Mouse (Mus musculus): ENCODE measurements at regions not wholly inside any gene's neighbourhood (a gene's known extent, or its start where the extent isn't known, plus 50 kb on each side); places are given as distances from the start of the nearest gene placed in this dataset.

GRCm38 (mm10) chr16:86389063-86389723 is 487.6 kb upstream of the Adamts5 start:
- Histone ChIP-seq H3K9me3 (ENCODE audit: control insufficient read depth, low read length) (no peaks in the 10 kb centered on the region), H3K4me3 (ENCODE audit: low read length) (no peak overlapping the region), H3K4me2 (ENCODE audit: low read length) (no peak overlapping the region), H3K27ac (ENCODE audit: low read depth, low read length) (no peak overlapping the region), H3K9ac (ENCODE audit: low read depth, low read length) (no peak overlapping the region), H3K4me1 (ENCODE audit: control insufficient read depth, insufficient read depth, low read depth, low read length) (no peaks in the 10 kb centered on the region), H3K36me3 (ENCODE audit: control insufficient read depth, insufficient read depth, low read length) (no peaks in the 10 kb centered on the region), H3K27me3 (replicated peaks; ENCODE audit: control insufficient read depth, insufficient read depth, low read length) (no peaks in the 10 kb centered on the region)
- ATAC-seq, result no peak
- WGBS, result 86% methylated on average over 3 of the region's 3 CpGs

DNA sequence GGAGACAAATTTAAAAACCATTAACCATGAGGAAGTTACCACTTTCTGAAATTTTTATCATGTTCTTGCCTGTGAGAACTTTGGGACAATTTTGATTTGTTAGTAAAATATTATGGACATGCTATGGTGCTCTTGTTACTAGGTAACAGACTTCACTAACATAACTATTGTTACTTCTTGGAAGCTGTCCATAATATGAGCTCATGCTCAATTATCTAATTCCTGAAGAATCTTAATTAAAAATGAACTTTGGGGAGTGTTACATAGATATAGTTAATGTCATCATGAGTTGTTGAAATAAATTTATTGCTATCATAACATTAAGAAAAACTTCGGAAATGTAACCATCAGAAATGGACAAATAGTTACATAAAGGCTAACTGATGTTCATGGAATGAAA is 486.5 kb upstream of the Adamts5 start:
- H3K4me1 ChIP-seq (ENCODE audit: control insufficient read depth, insufficient read depth, low read depth, low read length), result no peaks in the 10 kb centered on the region
- H3K9ac ChIP-seq (ENCODE audit: low read depth, low read length), result no peak overlapping the region
- ATAC-seq, result no peak
- H3K4me3 ChIP-seq (ENCODE audit: low read length), result no peak overlapping the region
- no peak overlapping the region for H3K27ac ChIP-seq (ENCODE audit: low read depth, low read length)
- no peaks in the 10 kb centered on the region for H3K36me3 ChIP-seq (ENCODE audit: control insufficient read depth, insufficient read depth, low read length)
- no peak overlapping the region for H3K4me2 ChIP-seq (ENCODE audit: low read length)
- whole genome bisulfite sequencing, result 93% methylated on average over 1 of the region's 1 CpGs
- H3K27me3 ChIP-seq (replicated peaks; ENCODE audit: control insufficient read depth, insufficient read depth, low read length), result no peaks in the 10 kb centered on the region
- H3K9me3 ChIP-seq (ENCODE audit: control insufficient read depth, low read length), result no peaks in the 10 kb centered on the region

DNA sequence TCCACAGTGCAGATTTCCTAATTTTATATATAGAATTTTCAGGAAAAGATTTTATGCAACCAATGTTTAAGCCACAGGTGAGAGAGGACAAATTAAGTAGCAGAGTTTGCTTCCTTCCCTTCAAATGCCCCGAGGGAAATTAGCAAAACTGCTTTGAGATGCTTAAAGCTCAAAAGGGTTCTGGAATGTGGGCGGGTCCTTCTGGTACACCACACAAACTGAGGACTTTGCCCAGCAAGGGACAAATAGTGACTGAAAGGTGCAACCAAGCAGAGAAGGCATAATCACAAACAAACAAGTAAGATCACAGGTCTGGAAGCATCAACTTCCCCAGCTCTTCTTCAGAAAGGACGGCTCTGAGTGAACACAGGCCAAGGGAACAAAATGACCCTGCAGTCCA is 476.4 kb upstream of the Adamts5 start:
- ATAC-seq, result no peak
- no peak overlapping the region for H3K9ac ChIP-seq (ENCODE audit: low read depth, low read length)

GRCm38 (mm10) chr16:86371652-86372051 is 470.0 kb upstream of the Adamts5 start:
- H3K4me1 ChIP-seq (ENCODE audit: control insufficient read depth, insufficient read depth, low read depth, low read length), result no peaks in the 10 kb centered on the region
- H3K36me3 ChIP-seq (ENCODE audit: control insufficient read depth, insufficient read depth, low read length), result no peaks in the 10 kb centered on the region
- H3K27me3 ChIP-seq (replicated peaks; ENCODE audit: control insufficient read depth, insufficient read depth, low read length), result no peaks in the 10 kb centered on the region
- H3K9ac ChIP-seq (ENCODE audit: low read depth, low read length), result no peak overlapping the region
- H3K27ac ChIP-seq (ENCODE audit: low read depth, low read length), result no peak overlapping the region
- H3K9me3 ChIP-seq (ENCODE audit: control insufficient read depth, low read length), result no peaks in the 10 kb centered on the region
- no peak overlapping the region for H3K4me2 ChIP-seq (ENCODE audit: low read length)
- WGBS, result 70% methylated on average over 4 of the region's 4 CpGs
- H3K4me3 ChIP-seq (ENCODE audit: low read length), result no peak overlapping the region
- ATAC-seq, result no peak

More for the DNA sequence above, 476.4 kb upstream of the Adamts5 start:
- no peak overlapping the region for H3K4me2 ChIP-seq (ENCODE audit: low read length)
- no peaks in the 10 kb centered on the region for H3K4me1 ChIP-seq (ENCODE audit: control insufficient read depth, insufficient read depth, low read depth, low read length)
- no peak overlapping the region for H3K27ac ChIP-seq (ENCODE audit: low read depth, low read length)
- H3K4me3 ChIP-seq (ENCODE audit: low read length), result no peak overlapping the region
- H3K36me3 ChIP-seq (ENCODE audit: control insufficient read depth, insufficient read depth, low read length), result no peaks in the 10 kb centered on the region
- WGBS, result 37% methylated on average over 3 of the region's 3 CpGs
- no peaks in the 10 kb centered on the region for H3K27me3 ChIP-seq (replicated peaks; ENCODE audit: control insufficient read depth, insufficient read depth, low read length)
- no peaks in the 10 kb centered on the region for H3K9me3 ChIP-seq (ENCODE audit: control insufficient read depth, low read length)

DNA sequence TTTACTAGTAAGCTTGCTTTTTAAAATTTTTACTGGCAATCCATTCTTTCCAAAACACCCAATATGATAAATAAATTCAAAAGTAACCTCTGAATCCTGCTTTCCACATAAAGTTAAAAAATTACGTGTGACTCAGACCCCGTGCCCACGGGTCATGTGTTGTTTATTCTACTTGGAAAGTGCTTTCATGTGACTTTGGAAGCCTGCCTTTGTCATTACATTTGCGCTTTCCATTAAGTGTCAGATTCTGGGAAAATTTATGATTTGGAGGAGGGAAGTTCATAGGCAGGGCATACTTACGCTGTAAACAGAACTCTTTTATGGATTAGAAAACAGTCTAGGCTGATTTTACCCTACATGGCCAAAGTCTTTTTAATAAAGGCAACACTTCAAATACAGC is 466.8 kb upstream of the Adamts5 start:
- Histone ChIP-seq H3K27ac (ENCODE audit: low read depth, low read length) (no peak overlapping the region), H3K36me3 (ENCODE audit: control insufficient read depth, insufficient read depth, low read length) (no peaks in the 10 kb centered on the region), H3K9me3 (ENCODE audit: control insufficient read depth, low read length) (no peaks in the 10 kb centered on the region), H3K9ac (ENCODE audit: low read depth, low read length) (no peak overlapping the region), H3K27me3 (replicated peaks; ENCODE audit: control insufficient read depth, insufficient read depth, low read length) (no peaks in the 10 kb centered on the region), H3K4me2 (ENCODE audit: low read length) (no peak overlapping the region), H3K4me3 (ENCODE audit: low read length) (no peak overlapping the region), H3K4me1 (ENCODE audit: control insufficient read depth, insufficient read depth, low read depth, low read length) (no peaks in the 10 kb centered on the region)
- no peak for ATAC-seq
- WGBS, result 89% methylated on average over 5 of the region's 5 CpGs

DNA sequence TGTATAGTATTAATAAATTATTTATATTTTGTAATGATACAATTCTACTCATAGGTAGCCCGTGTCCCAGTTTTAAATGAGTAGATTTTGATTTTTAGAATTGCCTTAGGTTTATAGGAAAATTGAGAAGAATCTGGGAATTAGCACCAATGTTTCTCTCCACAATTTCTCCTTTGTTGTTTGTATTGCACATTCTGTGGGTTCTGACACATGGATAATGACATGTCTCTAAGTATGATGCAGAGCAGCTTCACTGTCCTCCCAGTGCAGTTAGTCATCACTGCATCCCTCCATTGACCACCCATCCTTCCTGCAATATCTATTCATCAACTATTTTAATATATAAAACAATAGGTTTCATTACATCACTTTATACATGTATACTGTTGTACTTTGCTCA is 464.6 kb upstream of the Adamts5 start:
- no peaks in the 10 kb centered on the region for H3K27me3 ChIP-seq (replicated peaks; ENCODE audit: control insufficient read depth, insufficient read depth, low read length)
- 91% methylated on average over 1 of the region's 1 CpGs for WGBS
- H3K4me1 ChIP-seq (ENCODE audit: control insufficient read depth, insufficient read depth, low read depth, low read length), result no peaks in the 10 kb centered on the region
- H3K9ac ChIP-seq (ENCODE audit: low read depth, low read length), result no peak overlapping the region
- no peaks in the 10 kb centered on the region for H3K9me3 ChIP-seq (ENCODE audit: control insufficient read depth, low read length)
- no peak overlapping the region for H3K4me2 ChIP-seq (ENCODE audit: low read length)
- no peak for ATAC-seq
- H3K27ac ChIP-seq (ENCODE audit: low read depth, low read length), result no peak overlapping the region
- H3K4me3 ChIP-seq (ENCODE audit: low read length), result no peak overlapping the region
- H3K36me3 ChIP-seq (ENCODE audit: control insufficient read depth, insufficient read depth, low read length), result no peaks in the 10 kb centered on the region

- 89% methylated on average over 5 of the region's 5 CpGs for whole genome bisulfite sequencing
- no peaks in the 10 kb centered on the region for H3K36me3 ChIP-seq (ENCODE audit: control insufficient read depth, insufficient read depth, low read length)
- no peaks in the 10 kb centered on the region for H3K4me1 ChIP-seq (ENCODE audit: control insufficient read depth, insufficient read depth, low read depth, low read length)
- no peak overlapping the region for H3K4me2 ChIP-seq (ENCODE audit: low read length)
- H3K4me3 ChIP-seq (ENCODE audit: low read length), result no peak overlapping the region
- H3K9me3 ChIP-seq (ENCODE audit: control insufficient read depth, low read length), result no peaks in the 10 kb centered on the region
- no peaks in the 10 kb centered on the region for H3K27me3 ChIP-seq (replicated peaks; ENCODE audit: control insufficient read depth, insufficient read depth, low read length)
- no peak overlapping the region for H3K9ac ChIP-seq (ENCODE audit: low read depth, low read length)
- no peak for ATAC-seq
- H3K27ac ChIP-seq (ENCODE audit: low read depth, low read length), result no peak overlapping the region
These were observed 459.5 kb upstream of the Adamts5 start for GRCm38 (mm10) chr16:86361099-86361498.

DNA sequence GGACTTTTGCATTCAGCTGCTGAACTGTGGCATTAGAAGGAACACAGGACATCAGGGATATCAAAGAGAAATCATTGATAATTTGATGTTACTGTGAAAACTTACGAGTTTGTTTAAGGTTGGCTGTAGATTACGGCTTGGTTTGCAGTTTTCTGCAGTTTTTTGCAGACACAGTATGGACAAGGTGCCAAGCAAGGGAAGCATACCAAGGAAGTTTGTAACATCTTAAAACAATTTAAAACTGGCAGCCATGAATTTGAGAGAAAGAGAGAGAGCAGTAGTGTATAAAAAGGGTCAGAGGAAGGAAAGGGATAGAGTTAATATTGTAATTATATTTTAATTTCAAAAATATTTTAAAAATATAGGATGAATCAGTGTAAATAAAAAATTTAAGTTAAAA is 453.4 kb upstream of the Adamts5 start:
- Histone ChIP-seq H3K36me3 (ENCODE audit: control insufficient read depth, insufficient read depth, low read length) (no peaks in the 10 kb centered on the region), H3K9ac (ENCODE audit: low read depth, low read length) (no peak overlapping the region), H3K4me2 (ENCODE audit: low read length) (no peak overlapping the region), H3K4me3 (ENCODE audit: low read length) (no peak overlapping the region), H3K9me3 (ENCODE audit: control insufficient read depth, low read length) (no peaks in the 10 kb centered on the region), H3K27me3 (replicated peaks; ENCODE audit: control insufficient read depth, insufficient read depth, low read length) (no peaks in the 10 kb centered on the region), H3K4me1 (ENCODE audit: control insufficient read depth, insufficient read depth, low read depth, low read length) (no peaks in the 10 kb centered on the region), H3K27ac (ENCODE audit: low read depth, low read length) (no peak overlapping the region)
- WGBS, result 79% methylated on average over 2 of the region's 2 CpGs
- ATAC-seq, result no peak

DNA sequence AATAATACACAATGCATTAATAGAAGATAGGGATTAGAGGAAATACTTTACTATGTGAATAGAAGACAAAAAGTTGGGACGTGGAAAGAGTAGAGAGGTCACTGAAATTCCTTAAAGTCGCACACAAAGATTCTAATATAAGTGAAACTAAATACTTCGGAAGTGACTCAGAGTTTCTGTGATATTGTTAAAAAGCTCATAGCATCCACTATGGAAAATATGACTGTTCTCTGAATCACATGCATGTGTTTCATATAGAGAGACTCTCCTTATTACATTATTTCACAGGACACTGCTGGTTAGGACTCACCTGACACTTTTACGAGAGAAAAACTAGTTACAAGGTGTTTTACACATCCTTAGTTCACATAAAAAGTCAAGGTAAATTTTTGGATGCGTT is 446.1 kb upstream of the Adamts5 start:
- WGBS, result 90% methylated on average over 5 of the region's 5 CpGs
- no peak for ATAC-seq
- H3K4me2 ChIP-seq (ENCODE audit: low read length), result no peak overlapping the region
- H3K4me3 ChIP-seq (ENCODE audit: low read length), result no peak overlapping the region
- H3K9me3 ChIP-seq (ENCODE audit: control insufficient read depth, low read length), result no peaks in the 10 kb centered on the region
- H3K36me3 ChIP-seq (ENCODE audit: control insufficient read depth, insufficient read depth, low read length), result no peaks in the 10 kb centered on the region
- no peaks in the 10 kb centered on the region for H3K4me1 ChIP-seq (ENCODE audit: control insufficient read depth, insufficient read depth, low read depth, low read length)
- H3K27ac ChIP-seq (ENCODE audit: low read depth, low read length), result no peak overlapping the region
- H3K9ac ChIP-seq (ENCODE audit: low read depth, low read length), result no peak overlapping the region
- no peaks in the 10 kb centered on the region for H3K27me3 ChIP-seq (replicated peaks; ENCODE audit: control insufficient read depth, insufficient read depth, low read length)

GRCm38 (mm10) chr16:86346916-86347315 is 445.3 kb upstream of the Adamts5 start:
- no peak for ATAC-seq
- H3K9ac ChIP-seq (ENCODE audit: low read depth, low read length), result no peak overlapping the region
- no peaks in the 10 kb centered on the region for H3K9me3 ChIP-seq (ENCODE audit: control insufficient read depth, low read length)
- H3K27me3 ChIP-seq (replicated peaks; ENCODE audit: control insufficient read depth, insufficient read depth, low read length), result no peaks in the 10 kb centered on the region
- H3K4me2 ChIP-seq (ENCODE audit: low read length), result no peak overlapping the region
- no peaks in the 10 kb centered on the region for H3K4me1 ChIP-seq (ENCODE audit: control insufficient read depth, insufficient read depth, low read depth, low read length)
- H3K27ac ChIP-seq (ENCODE audit: low read depth, low read length), result no peak overlapping the region
- no peaks in the 10 kb centered on the region for H3K36me3 ChIP-seq (ENCODE audit: control insufficient read depth, insufficient read depth, low read length)
- H3K4me3 ChIP-seq (ENCODE audit: low read length), result no peak overlapping the region
- WGBS, result 66% methylated on average over 3 of the region's 3 CpGs

Data from hindbrain, embryonic 16.5 days (tissue).